ENCODE assay signal across 9 mouse cellular contexts in genomic region chr2:29573591-29573990, GRCm38 (mm10). TPM values are rescaled to one million over a fixed set of nuclear protein-coding genes. Genes with fewer than 3 reads are reported as not detected.
DNase-seq lines count a peak whose midpoint lies in the region; ATAC-seq and TF ChIP-seq lines count a peak whose summit lies in the region.
"Had no signal": no experiment of that assay in that cellular context is flagged by ENCODE, and none has a peak within 500 bp of the region (broad histone marks: within the 10 kb centered on the region; RNA-seq: fewer than 3 reads in every experiment).

No protein-coding gene starts in this region.

- DNase-seq in heart, embryonic 10.5 days (ENCODE audit: low spot score), result peak; percentile 90
- no peak for DNase-seq in heart, adult 8-10 months (ENCODE audit: low spot score)
- DNase-seq in G1E (ENCODE audit: low spot score), result peak; percentile 46
- peak; percentile 85 for DNase-seq in embryo, embryonic 9.5 days (ENCODE audit: extremely low spot score)
- peak; percentile 87 for DNase-seq in kidney, postnatal 0 days (ENCODE audit: low spot score)
- peak; percentile 53 for DNase-seq in yolk sac, embryonic 10.5 days (ENCODE audit: low spot score)
- no peak for DNase-seq in right cerebral cortex, postnatal 14 days

- H3K4me1 ChIP-seq in heart, embryonic 10.5 days, result peaks cover 28% of the 10 kb centered on the region
- H3K4me1 ChIP-seq in G1E (ENCODE audit: insufficient read depth, low read depth, low read length), result no peaks in the 10 kb centered on the region
- H3K4me1 ChIP-seq in kidney, postnatal 0 days (replicated peaks; ENCODE audit: insufficient read depth, low read length), result no peaks in the 10 kb centered on the region
- peaks cover 52% of the 10 kb centered on the region for H3K4me1 ChIP-seq in midbrain, embryonic 13.5 days (replicated peaks)

- H3K4me2 ChIP-seq in kidney, postnatal 0 days (ENCODE audit: low read length), result no peak overlapping the region
- no peak overlapping the region for H3K4me2 ChIP-seq in midbrain, embryonic 13.5 days (replicated peaks)
- H3K4me2 ChIP-seq: limb, embryonic 12.5 days had no signal

- no peak overlapping the region for H3K9ac ChIP-seq in kidney, postnatal 0 days (ENCODE audit: low read depth, low read length)
- no peak overlapping the region for H3K9ac ChIP-seq in midbrain, embryonic 13.5 days (replicated peaks)
- H3K9ac ChIP-seq: limb, embryonic 12.5 days had no signal

- H3K27ac ChIP-seq in heart, embryonic 10.5 days, result no peak overlapping the region
- H3K27ac ChIP-seq in kidney, postnatal 0 days, result no peak overlapping the region
- peak overlapping the region; percentile 66 for H3K27ac ChIP-seq in midbrain, embryonic 13.5 days
- H3K27ac ChIP-seq: limb, embryonic 12.5 days had no signal

- H3K36me3 ChIP-seq in heart, embryonic 10.5 days, result no peaks in the 10 kb centered on the region
- H3K36me3 ChIP-seq in G1E (replicated peaks), result no peaks in the 10 kb centered on the region
- H3K36me3 ChIP-seq in kidney, postnatal 0 days (ENCODE audit: insufficient read depth, low read length), result no peaks in the 10 kb centered on the region
- H3K36me3 ChIP-seq in midbrain, embryonic 13.5 days, result no peaks in the 10 kb centered on the region
- H3K36me3 ChIP-seq: limb, embryonic 12.5 days had no signal

- H3K9me3 ChIP-seq in heart, embryonic 10.5 days, result no peaks in the 10 kb centered on the region
- no peaks in the 10 kb centered on the region for H3K9me3 ChIP-seq in G1E (replicated peaks)
- no peaks in the 10 kb centered on the region for H3K9me3 ChIP-seq in kidney, postnatal 0 days (replicated peaks; ENCODE audit: low read length)
- H3K9me3 ChIP-seq in midbrain, embryonic 13.5 days, result no peaks in the 10 kb centered on the region
- H3K9me3 ChIP-seq: limb, embryonic 12.5 days had no signal

- ATAC-seq in G1E (ENCODE audit: extremely low read depth, insufficient number of reproducible peaks, low FRiP score, poor library complexity, severe bottlenecking), result no peak; the same call in 1 of the 2 replicates
- no peak for ATAC-seq in kidney, postnatal 0 days (replicated peaks; ENCODE audit: low FRiP score, low read depth)
- ATAC-seq in midbrain, embryonic 13.5 days, result 0 out of 2 replicates have a peak, but pooled peaks have one; percentile 25

- TF ChIP-seq CTCF in G1E (IDR thresholded peaks at IDR 0.05; ENCODE audit: low read depth, low read length), result no peak
- TF ChIP-seq CTCF in kidney, postnatal 0 days (IDR thresholded peaks at IDR 0.05; ENCODE audit: low read depth), result no peak

- H3K4me3 ChIP-seq in heart, embryonic 10.5 days, result no peak overlapping the region
- no peak overlapping the region for H3K4me3 ChIP-seq in G1E (ENCODE audit: low read depth, low read length)
- H3K4me3 ChIP-seq in kidney, postnatal 0 days (replicated peaks; ENCODE audit: low read depth, low read length), result no peak overlapping the region
- no peak overlapping the region for H3K4me3 ChIP-seq in midbrain, embryonic 13.5 days (replicated peaks)
- H3K4me3 ChIP-seq: limb, embryonic 12.5 days had no signal

- WGBS in heart, embryonic 10.5 days, result 9% methylated on average over 5 of the region's 5 CpGs
- 9% methylated on average over 5 of the region's 5 CpGs for WGBS in kidney, postnatal 0 days
- WGBS in midbrain, embryonic 13.5 days, result 7% methylated on average over 5 of the region's 5 CpGs

- H3K27me3 ChIP-seq in heart, embryonic 10.5 days (ENCODE audit: insufficient read depth, poor library complexity, severe bottlenecking), result peaks cover 8% of the 10 kb centered on the region; the same call in 1 of the 2 replicates
- peaks cover 6% of the 10 kb centered on the region for H3K27me3 ChIP-seq in G1E (ENCODE audit: insufficient read depth, low read length)
- H3K27me3 ChIP-seq in kidney, postnatal 0 days (ENCODE audit: insufficient read depth, low read length), result no peaks in the 10 kb centered on the region
- no peaks in the 10 kb centered on the region for H3K27me3 ChIP-seq in midbrain, embryonic 13.5 days

RNA-seq across cellular contexts. Expression of gene Rapgef1, which starts 45.9 kb away (rescaled TPM):
- polyA plus RNA-seq in heart, embryonic 10.5 days (2016; fragmentation: Nextera tagmentation; extraction: Ambion mirVana), result 11.2 and 13.4 TPM in 2 replicates
- total RNA-seq in heart, adult 8-10 months (2022), result 100 to 1,000 TPM in 3 of 4 experiments, 10 to 100 TPM in 1; 98.1 to 113 (median 107) TPM
- 42.0 and 42.8 TPM in 2 replicates for total RNA-seq in G1E (2014; fragmentation: Nextera tagmentation)
- 24.3 and 25.4 TPM in 2 replicates for total RNA-seq in G1E (2017)
- polyA plus RNA-seq in G1E (2012), result 37.2 and 43.3 TPM in 2 replicates
- 10.4 and 12.0 TPM in 2 replicates for polyA plus RNA-seq in kidney, postnatal 0 days (2015; fragmentation: Nextera tagmentation; extraction: Ambion mirVana)
- polyA plus RNA-seq in midbrain, embryonic 13.5 days (2015; fragmentation: Nextera tagmentation; extraction: Ambion mirVana), result 16.7 and 19.8 TPM in 2 replicates

Comparison
In these comparisons a context has a peak if more than half of its experiments do, and no peak if none do; other contexts are left out.
1. DNase-seq: peak in heart, embryonic 10.5 days (single experiment), G1E (single experiment), embryo, embryonic 9.5 days (single experiment), kidney, postnatal 0 days (single experiment) and yolk sac, embryonic 10.5 days (single experiment); none in heart, adult 8-10 months (single experiment) and right cerebral cortex, postnatal 14 days (single experiment).